Mouse (Mus musculus): ENCODE results near the gene Ogn. TPM values are rescaled to one million over a fixed set of nuclear protein-coding genes. Genes with fewer than 3 reads are reported as not detected.
"Not testable (repeated sequence)": the region's sequence is repeated elsewhere in the genome, so short reads cannot be mapped to it uniquely, and the experiment has no call there.

Gene Ogn
- total RNA-seq (2021), result 10 to 100 TPM; 65.6 to 70.9 TPM
- long read RNA-seq, experiment 1, transcript Ogn-201 (7 exons, 2,566 nt), result major isoform, 16 of 36 reads
- long read RNA-seq, experiment 1, partial matches to known transcripts, result 18 of 36 reads
- long read RNA-seq, experiment 1, other reads (novel, unspliced or antisense), result 2 of 36 reads
- long read RNA-seq, experiment 2, transcript Ogn-201 (7 exons, 2,566 nt), result major isoform, 9 of 18 reads
- long read RNA-seq, experiment 2, partial matches to known transcripts, result 8 of 18 reads
- long read RNA-seq, experiment 2, other reads (novel, unspliced or antisense), result 1 of 18 reads

DNA sequence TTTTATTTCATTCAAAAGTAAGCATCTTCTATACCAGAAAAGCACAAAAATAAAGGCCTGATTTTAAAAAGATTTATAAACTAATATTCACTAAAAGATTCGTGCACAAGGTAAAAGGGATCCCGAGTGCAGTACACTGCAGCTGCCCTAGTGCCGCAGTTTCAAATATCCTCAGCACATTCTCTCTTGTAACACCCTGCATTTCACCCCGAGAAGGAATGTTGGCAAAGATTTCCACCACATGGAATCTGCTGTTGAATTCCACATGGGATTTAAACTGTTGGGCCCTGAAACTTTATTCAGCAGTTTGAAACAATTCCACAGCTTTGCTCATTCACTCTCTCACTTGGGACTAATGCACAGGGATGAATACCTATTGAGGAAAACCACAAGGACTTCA is at the start of gene Ogn:
Gene Ogn (plus strand): TSS at position 333 of the 400 bp plus-strand sequence.
- peak; percentile 77 to 81 for DNase-seq

DNA sequence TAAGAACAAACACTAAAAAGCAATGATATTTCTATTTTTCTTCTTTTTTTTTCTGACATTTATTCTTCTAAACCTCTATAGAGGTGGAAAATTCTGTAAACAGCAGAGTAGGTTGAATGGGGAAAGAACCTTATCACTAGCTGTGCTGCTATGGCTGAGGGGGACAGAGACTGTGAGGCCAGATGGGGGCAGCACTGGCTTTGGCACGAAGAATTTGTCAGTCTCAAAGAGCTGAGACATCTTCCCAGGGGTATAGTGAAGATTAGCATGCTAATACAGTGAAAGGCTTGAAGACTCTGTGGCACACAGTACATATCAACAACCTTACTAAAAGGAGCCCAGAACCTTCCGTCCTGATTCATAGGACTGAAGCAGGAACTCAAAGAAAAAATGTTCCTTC is 48.7 kb upstream of the Ogn start:
- DNase-seq, result peak; percentile 59 to 69

- DNase-seq, result no peak
Measured at GRCm38 (mm10) chr13:49560886-49561285, 47.0 kb upstream of the Ogn start.

DNA sequence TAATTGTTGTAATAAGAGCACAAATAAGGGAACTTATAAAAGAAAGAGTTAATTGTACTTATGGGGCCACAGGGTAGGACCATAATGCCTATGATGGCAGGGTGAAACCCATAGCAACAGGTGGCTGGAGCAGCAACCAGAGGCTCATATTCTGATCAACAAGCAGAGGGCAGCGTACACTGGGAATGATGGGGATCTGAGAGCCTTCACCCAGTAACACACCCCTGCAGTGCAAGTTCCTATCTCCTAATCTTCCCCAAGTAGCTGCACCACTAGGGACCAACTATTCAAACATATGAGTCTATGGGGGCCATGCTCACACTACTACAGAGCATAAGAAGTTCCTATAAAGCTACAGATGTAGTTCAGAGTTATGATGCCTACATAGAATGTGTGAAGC is 43.5 kb upstream of the Ogn start:
- no peak for DNase-seq

- DNase-seq, result no peak
Measured at GRCm38 (mm10) chr13:49570371-49570770, 37.5 kb upstream of the Ogn start.

DNA sequence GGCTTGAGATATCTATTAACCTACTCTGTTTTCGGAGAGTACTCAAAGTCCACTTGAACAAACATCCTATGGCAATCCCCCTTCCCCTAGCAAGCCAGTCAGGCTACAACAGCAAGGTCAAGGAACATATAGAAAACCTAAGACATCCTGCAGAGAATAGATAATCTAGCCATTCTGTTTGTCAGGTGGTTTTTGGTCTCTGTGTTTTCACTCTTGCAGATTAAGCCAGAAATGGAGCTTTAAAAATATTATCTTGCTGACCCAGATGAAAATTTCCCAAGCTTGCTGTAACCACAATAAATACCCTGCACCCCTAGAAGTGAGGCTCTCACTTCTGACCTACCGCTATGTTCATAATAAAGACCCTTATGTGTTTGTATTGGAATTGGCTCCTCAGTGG is 36.4 kb upstream of the Ogn start:
- no peak for DNase-seq

DNA sequence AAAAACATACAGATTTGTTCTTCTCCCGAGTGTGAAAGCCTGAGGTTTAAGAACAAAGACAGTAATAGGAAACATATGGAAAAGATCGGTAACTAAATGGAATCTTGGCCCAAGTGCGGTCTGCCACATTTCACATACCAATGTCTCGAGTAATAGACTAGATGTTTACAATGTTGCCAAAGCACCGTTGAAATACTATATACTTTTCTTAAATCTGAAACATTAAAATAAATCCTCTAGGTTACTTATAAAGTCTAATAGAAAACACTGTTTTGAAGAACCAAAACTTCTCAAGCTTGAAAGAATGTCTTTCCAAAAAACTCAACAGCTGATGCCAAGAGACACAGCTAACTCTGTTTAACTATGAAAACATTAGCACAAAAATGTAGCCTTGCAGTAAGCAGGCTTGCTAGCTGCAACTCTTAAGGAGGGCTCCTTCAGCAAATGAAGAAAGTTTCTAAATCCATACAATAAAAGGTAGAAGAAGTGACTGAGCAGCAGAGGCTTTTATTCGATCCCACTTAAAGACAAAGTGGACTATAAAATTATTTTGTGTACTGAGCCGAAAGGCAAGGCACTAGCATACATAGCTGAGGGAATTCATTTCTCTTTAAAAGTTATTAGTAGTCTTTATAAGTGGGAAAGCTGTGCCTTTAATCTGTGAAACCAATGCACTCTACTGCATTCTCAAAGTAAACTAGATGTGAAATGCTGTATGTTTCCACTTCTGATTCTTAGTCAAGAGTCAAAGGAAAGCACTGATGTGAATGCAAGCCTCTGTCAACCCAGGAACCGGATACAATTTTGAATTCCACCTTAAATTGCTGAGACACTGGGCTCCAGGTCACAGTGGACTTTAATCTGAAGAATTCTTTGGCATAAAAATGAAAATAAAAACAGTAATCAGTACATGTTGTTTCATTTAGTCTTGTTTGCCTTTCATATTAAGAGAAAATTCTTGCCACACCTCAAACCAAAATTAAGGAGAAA is 26.0 kb upstream of the Ogn start, which contains the start of gene Omd:
Gene Omd (plus strand): TSS at position 922 of the 990 bp plus-strand sequence.
- DNase-seq, result peak; percentile 47 to 52

GRCm38 (mm10) chr13:49583859-49584258 is 24.0 kb upstream of the Ogn start:
- no peak for DNase-seq

DNA sequence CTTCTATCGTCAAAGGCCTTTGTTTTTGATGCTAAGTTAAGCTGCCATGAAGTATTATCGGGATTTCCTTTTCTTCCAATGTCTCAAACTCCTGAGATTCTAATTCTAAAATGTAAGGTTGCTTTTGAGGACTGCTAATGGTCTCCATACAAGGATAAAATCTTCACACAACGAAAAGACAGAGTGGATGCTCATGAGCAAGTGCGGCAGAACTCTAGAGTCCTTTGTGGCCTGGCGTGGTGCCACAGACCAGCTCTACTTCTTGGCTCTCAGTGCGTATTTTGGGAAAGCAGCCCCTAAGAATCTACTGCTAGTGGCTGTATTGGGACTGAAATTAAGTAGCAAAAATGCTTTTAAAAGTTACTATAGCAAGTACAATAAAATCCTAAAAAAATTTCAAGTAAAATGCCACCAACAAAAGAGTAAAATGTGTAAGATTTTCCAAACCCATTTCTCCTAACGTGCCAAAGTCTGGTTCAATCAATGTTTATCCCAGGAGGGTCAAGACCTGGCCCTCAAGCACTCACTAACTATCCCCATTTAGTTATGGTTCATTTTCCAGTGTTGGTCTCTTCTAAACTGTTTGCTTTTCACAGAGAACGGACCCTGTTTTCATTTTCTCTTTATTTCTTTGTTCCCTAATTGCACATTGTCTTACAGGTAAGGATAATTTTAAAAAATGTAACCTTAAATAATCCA is 23.4 kb upstream of the Ogn start:
- DNase-seq, result peak in 1 of 2 experiments; percentile 27

- no peak for DNase-seq
Measured at GRCm38 (mm10) chr13:49586062-49586461, 21.8 kb upstream of the Ogn start.

DNA sequence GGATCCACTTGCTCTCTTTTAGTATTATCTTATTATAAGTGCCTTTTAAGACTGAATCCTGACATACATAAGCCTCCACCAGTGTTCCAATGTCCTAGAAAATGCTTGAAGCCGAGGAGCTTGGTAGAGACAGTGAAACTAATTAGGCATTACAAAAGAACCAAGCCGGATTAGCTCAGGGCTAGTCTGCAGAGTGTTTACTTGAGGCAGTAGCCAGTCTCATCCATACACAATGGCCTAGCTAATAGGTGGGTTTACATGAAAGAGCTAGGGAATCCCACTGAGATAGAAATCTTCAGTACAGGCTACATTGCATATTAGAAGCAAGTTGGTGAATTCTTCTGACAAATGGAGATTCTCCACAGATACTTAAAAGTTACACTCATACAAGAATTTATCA is 5.3 kb upstream of the Ogn start:
- DNase-seq, result not testable (repeated sequence)

DNA sequence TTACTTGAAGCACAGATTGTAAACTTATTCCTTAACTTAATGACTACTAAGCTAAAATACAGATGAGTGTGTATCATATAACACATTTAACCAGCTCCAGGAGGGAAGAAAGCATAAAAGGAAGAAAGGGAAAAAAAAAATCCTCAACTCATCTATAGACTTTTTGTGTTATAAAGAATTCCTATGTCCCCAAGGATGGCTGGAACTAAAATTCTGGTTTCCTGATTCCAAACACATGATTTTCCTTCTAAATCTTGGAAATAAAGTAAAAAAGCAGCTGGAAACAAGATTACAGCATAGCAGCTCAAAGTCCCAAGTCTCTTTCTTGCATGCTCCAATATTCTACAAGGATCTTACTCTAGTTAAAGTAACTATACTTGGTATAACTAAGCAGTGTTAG is 4.2 kb upstream of the Ogn start:
- DNase-seq, result no peak

DNA sequence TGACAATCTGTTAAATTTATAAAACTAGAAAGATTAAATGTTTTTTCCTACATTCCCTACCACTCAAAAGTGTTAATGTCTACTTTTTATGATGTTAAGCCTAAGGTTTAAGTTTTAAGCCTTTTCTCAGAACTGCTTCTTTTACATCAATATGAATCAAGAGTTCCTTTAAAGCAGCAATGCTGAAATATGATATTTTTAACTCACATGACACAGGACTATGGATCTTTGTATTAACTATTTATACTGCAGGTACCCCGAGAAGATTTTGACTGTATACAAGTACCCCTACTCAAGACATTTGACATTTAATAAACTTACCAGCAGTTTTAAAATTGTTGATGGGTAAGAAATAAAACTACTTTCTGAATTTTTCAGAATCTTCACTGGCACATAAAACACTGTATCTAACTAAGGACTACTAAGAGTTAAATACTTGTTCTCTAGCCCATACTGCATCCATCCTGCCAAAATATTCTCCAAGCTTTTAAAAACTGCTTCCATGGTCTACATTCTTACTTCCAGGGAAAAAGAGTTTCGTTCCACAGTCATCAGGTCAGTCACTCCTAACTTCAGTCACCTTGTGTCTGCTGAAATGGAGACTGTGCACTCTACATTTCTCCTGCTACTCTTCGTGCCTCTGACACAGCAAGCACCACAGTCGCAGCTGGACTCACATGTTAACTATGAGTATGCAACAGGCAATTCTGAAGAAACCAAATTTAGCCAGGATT is 910 bp downstream of the Ogn start:
- DNase-seq, result peak; percentile 34 to 39

GRCm38 (mm10) chr13:49617021-49617420 is 9.2 kb downstream of the Ogn start:
- no peak for DNase-seq

GRCm38 (mm10) chr13:49618365-49618764 is 10.5 kb downstream of the Ogn start:
- no peak for DNase-seq

DNA sequence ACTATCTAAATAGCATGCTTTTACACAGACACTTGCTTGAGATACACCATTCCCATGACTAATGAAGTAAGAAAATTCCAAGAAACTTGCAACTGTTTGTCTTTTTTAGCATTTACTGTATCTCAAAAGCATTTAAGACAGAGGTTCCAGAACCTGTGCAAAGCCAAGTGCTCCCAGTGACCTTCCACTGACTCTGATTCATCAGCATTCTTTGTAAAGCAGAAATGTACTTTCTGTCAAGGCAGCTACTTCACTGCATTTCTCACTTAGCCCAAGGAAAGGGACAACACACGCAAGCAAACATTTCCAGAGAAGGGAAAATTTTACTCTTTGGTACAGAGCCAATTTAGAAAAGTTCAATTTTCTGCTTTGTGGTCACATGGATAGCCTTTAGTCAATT is 15.4 kb downstream of the Ogn start:
- DNase-seq, result no peak

- no peak for DNase-seq
Measured at GRCm38 (mm10) chr13:49628167-49628566, 20.3 kb downstream of the Ogn start.

DNA sequence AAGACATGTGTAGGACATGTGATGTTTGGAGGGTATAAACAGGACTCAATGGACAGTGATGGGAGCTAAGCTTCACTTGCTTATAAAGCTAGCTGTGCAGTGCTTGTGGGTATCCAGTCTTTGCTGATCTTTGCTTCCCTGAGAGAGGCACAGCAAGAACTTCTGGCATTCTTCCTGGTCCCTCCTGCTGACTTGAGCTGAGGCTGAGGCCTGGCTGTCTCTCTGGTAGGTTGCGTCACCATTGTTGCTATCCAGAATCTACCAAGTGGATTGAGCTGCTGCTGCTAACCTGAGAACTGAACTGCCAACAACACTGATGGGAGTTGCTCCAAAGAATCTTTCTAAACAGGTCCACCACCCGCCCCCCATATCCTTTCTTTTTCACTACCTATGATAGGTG is 21.2 kb downstream of the Ogn start:
- peak; percentile 60 to 71 for DNase-seq

DNA sequence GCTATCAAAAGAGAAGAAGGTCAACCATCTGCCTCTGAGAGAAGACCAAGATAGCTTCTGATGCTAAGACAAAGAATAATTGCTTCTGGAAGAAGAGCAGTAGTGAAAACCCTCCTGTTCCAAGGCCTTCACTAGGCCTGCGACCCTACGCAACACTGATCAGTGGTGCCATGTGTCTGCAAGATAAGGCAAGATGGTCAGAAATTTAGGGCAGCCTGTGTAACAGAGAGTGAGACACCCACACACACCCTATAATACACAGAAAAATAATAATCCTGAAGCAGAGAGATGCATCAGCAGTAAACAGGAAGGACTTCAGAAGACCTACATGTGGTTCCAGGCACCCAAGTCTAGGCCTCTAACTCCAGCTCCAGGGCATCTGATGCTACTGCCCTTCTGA is 32.1 kb downstream of the Ogn start:
- no peak for DNase-seq

GRCm38 (mm10) chr13:49642650-49643049 is 34.8 kb downstream of the Ogn start:
- no peak for DNase-seq

GRCm38 (mm10) chr13:49643669-49644362 is 36.0 kb downstream of the Ogn start:
- DNase-seq, result peak in 1 of 2 experiments; percentile 16

Measured in heart, adult 18-20 months (tissue).